Mouse (Mus musculus) right cerebral cortex, postnatal 36 days (tissue): Measurements from ENCODE around the gene Txnrd1.
A peak's percentile ranks its signal among the peaks of the same experiment; 100 is the strongest.

ENCODE experiments used
- DNase-seq, 2 experiments: peaks; one replicate each; pipeline ENCODE4 v3.0.0; 2022; ENCODE audit warnings: low spot score in 2 of 2, mixed read lengths in 1 of 2

Gene Txnrd1

DNA sequence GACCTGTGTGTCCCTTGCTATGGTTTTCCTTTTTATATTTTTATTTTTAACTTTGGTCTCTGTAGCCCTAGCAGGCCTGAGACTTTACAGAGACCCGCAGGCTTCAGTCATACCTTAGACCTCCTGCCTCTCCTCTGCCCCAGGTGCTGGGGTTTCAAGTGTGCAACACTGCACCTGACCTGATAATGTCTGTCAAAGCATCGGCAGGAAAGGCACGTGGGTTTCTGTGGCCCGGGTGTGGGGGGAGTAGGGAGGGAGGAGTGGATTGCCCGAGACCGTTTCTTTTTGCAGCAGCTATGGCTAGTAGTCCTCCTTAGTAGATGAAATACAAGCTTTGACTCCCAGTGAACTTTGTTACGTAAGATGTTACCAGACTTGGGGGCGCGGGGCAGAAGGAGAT, 15.8 kb upstream of the Txnrd1 start:
- DNase-seq: no peak

DNA sequence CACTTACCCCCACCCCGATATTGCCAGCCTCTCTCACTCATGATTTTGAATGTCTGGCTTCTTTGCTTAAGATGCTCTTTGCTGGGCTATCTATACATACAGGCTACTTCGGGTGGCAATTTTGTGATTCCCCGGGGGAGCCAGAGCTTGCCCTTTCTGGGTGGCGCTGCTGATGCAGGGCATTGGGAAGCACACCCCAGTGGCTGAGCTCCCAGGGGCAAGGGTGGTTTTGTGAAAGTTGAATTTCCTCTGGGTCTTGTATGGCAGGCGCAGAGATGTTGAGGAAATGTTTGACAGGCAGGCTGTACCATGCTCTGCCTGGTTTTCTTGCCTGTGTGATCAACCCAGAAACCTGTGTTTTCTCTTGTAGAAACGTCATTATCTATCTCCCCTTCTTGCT, 15.1 kb upstream of the Txnrd1 start:
- DNase-seq: no peak

DNA sequence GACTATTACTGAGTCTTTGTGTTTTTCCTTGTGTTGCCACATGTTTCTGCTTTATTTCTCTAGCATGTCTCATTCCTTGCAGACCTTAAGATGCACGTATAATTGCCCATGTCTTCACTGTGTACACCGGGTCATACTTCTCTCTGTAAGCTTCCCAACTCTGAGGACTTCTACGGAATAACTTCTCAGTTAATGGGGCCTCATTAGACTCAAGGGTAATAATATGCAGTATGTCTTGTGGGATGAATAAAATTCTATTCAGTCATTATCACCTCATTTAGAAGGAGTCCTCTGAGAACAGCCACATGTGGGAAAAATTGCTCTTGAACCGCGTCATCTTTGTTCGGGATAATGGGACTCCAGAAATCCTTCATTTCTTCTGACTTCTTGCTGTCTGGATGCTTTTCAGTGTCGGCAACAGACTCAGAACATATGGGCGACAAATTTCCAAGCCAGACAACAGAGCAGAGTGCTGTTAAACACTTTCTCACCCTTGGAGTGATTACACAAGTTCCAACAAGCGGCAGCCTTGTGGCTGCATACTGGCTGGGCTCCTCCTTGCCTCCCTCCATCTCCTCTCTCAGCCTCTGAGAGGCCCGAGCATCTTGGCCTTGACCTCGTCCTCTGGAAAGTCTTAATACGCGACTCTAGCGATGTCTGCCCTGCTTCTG, 10.5 kb upstream of the Txnrd1 start:
- no peak for DNase-seq

DNA sequence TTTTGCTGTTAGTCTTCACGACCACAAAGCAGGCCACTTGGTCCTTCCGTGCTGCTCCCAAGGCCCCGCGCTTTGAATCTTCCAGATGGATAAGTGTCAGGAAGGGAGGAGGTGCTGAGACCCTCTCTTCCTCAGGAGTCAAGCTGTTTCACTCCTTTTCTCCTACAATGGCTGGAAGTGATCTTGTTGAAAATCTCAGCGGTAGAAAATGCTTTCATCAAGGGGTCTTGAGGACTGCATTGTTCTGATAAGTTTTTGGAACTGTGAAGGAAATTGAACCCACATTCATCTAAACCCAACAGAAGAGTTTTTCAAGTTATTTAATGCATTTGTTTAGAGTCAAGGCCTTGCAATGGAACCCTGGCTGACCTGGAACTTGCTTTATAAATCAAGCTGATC, 10.0 kb upstream of the Txnrd1 start:
- DNase-seq: no peak

DNA sequence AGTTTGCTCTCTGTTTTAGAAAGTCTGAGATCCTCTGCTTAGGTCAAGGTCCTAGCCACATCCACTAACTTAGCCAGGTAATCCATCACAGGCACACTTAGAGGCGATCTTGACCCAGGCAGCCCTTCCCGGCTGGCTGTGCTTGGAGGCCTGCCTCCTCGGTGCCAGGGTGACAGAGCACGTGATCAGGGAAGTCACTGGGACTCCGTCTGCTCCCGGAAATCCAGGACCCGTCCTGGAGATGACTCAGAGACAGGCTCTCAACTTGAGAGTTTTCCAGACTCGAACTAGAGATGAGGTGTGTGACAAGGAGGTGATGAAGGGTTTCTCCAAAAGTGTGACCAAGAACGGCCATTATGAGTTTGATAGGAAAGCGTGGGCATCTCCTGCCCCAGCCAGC, 9.2 kb upstream of the Txnrd1 start:
- DNase-seq: no peak

DNA sequence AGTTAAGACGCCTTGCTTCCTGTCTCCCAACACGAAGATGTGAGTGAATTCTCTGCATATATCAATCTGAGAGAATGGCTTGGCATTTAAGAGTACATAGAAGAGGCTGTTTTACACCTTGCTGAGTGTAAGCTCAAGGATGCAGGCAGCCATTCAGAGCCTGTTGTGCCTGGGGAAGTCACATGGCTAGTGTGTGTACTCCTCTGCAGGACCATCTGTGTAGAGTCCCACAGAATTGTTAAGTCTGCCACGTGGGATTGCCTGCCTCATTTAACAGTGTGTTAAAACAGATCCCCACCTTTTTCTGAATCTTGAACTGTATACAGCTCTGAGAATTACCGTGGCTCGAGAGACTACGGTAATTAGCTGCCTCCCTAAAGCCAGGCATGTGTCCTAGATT, 7.2 kb upstream of the Txnrd1 start:
- DNase-seq: peak in 1 of 2 experiments; percentile 34

DNA sequence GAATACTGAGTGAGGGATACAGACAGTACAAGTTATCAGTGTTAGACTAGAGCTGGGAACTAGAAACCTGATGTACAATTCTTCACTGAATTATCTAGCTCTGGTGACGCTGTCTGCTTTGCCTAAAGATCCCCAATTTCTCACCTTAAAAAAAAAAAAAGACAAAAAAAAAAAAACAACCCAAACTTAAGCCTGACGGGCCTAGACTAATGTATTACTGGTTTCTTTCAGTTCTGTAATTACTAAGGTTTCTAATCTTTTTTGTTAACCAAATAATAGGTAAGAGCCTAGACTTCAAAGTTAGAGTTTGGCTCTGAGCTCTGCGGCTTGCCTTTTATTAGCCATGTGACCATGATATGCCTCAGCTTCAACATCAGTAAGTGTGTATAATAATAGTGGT, 2.1 kb downstream of the Txnrd1 start:
- no peak for DNase-seq

DNA sequence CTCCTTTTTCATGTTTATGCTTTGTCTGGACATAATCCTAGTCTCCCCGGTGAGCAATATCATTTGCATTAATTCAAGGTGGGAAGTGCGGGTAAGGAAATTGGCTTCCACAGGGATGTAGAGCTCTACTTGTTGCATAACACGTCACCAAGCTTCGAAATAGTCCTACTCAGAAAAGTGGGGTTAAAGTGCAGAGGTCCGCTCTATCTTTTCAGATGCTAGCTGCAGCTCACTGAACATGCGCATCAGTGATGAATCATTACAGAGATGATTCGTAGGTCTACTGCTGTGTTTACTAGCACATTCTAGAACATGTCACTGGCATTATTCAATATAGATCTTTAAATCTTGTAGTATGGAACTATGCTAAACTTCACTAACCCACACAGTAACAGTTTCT, 4.6 kb downstream of the Txnrd1 start:
- no peak for DNase-seq

DNA sequence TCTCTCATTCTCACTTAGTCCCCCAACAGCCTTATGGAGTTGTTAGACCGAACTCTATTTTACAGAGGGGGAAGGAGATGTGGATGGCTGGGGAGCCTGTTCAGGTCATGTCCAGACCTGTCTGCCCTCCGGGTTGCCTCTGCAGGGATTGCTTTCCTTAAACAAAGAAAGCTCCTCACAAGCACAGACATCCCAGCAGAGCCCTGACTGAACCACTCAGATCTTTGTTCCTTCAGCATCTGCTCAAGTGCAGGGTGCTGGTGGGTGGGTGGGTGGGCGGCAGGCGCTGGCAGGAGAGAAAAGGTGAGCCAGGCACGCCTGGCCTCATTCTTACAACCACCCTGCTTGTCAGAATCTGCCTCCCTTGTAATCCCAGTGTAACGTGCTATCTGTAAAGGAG, 10.3 kb downstream of the Txnrd1 start:
- no peak for DNase-seq

DNA sequence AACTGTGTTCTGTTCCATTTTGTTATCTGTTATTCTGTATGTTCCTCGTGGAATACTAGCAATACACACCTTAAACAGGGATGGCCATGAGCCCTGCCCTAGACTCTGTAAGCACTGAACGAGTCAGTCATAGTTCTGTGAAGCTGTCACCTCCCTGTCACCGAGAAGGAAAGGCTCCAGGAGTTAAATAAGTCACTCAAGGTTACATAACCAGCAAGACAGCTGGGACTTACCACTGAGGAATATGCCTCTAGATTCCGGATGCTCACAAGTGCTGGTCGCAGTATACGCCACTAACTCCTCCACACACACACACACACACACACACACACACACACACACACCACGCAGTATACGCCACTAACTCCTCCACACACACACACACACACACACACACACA, 11.0 kb downstream of the Txnrd1 start:
- no peak for DNase-seq

DNA sequence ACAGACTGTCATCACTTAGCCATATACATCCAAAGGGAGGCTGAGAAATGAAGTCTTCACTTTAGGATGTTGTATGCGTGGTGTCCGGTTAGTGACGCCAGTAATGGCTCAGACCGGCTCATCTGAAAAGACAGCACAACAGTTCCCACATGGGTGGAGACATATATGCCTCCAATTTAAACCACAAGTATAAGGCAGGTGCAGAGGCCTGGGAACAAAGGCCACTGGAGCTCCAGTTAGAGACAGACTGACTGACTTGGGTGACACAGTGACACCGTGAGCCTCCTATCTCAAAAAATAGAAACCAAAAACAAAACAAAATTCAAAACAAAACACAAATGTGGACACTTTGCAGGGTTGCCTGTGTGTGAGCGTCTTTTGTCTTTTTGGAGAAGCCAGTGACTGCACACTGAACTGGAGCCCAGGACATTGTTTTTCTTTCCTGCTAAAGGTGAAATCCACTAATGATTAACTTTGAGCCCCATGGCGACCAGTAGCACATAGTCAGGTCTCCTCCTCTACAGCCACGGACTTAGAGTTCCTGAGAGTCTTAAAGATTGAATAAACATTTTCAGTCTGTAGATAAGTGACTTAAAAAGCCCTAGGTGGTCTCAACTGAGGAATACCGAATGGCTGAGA, 14.2 kb downstream of the Txnrd1 start:
- no peak for DNase-seq

DNA sequence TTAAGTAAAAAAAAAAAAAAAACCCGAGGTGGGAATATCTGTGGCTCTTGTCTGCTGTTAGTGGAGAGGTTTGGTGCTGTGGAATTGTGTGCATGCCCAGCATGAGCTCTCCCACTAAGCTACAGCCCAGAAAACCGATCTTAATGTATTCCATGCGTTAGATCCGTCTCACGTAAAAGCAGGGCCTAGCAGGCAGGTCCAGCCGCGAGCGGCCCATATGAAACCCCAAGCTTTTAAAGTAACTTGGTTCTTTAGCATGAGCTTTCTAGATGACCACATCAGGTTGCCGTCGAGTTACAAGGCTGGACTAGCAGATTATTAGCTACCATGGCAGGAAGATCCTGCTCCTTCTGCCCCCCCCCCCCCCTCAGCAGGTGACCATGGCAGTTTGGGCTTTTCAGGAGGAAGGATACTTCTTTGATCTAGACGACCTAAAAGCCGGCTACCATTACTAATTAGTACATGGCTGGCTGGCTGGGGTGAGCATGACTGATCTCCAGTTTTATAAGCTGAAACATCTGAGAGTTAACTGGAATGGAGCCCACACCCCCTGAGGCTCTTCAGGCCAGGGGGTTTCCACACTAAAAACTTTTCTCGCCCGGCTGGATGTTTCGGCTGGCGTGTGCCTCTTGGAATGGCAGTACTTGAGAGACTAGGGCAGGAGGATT, 16.1 kb downstream of the Txnrd1 start:
- DNase-seq: no peak

DNA sequence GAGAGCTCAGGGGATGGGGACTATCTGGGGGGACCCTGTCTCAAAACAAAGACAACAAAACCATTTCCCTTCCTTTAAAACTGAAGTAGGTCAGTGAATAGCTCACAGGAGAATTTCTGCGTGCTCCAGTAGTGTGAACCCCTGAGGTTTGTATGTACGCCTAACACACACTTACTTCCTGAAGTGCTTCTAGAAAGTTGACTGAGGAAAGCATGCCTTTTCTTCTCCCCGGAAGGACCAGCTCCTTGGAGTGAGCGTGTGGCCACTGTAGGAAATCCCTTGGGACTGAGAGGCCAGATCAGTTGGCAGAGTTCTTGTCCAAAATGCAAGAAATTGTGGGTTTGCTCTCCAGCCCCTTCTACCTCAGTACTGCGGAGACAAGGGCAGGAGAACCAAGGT, 16.6 kb downstream of the Txnrd1 start:
- no peak for DNase-seq

DNA sequence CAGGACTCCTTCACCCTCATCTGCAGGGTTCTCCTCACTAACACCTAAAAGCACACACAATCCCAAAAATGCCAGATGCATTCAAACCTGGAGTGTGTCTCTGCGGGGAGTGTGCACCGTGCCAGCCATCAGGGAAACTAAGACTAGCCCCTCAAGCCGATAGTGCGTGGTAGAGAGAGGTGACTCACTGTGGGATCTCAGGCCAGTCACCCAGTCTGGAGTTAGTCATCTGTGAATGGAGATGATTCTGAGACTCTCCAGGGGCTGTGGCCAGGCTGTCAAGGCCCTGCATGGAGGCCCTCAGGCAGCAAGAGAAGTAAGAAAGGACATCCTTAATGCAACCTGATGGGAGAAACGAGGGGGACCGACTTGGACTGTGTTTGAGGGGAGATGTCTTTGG, 18.0 kb downstream of the Txnrd1 start:
- no peak for DNase-seq

DNA sequence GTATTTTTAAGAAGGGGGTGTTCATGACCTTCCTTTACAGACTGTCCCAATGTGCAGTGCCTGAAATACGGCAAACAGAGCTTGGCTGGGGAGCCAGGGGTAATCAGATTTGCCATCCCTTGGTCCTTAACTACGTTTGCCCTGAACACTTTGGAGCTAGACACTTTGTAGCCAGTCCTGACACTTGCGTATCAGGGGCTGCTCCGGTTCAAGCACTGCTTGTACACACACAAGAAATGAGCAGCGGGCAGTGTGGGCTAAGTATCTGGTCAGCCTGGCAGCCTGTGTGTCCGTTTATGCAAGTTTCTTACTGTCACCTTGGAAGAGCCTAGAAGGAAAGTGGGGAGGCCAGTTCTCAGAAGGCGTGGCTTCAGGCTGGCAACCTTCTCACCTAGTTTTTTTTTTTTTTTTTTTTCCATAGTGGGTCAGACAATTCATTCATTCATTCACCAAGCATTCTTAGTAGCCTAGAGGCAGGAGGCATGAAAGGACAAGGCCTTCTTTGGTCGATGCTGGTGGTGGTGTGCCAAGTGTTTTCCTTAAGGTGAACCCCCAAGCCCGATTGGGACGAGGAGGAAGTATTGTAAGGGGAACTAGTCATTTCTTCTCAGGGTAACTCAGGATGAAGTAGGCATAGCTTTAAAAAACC, 24.4 kb downstream of the Txnrd1 start:
- no peak for DNase-seq

DNA sequence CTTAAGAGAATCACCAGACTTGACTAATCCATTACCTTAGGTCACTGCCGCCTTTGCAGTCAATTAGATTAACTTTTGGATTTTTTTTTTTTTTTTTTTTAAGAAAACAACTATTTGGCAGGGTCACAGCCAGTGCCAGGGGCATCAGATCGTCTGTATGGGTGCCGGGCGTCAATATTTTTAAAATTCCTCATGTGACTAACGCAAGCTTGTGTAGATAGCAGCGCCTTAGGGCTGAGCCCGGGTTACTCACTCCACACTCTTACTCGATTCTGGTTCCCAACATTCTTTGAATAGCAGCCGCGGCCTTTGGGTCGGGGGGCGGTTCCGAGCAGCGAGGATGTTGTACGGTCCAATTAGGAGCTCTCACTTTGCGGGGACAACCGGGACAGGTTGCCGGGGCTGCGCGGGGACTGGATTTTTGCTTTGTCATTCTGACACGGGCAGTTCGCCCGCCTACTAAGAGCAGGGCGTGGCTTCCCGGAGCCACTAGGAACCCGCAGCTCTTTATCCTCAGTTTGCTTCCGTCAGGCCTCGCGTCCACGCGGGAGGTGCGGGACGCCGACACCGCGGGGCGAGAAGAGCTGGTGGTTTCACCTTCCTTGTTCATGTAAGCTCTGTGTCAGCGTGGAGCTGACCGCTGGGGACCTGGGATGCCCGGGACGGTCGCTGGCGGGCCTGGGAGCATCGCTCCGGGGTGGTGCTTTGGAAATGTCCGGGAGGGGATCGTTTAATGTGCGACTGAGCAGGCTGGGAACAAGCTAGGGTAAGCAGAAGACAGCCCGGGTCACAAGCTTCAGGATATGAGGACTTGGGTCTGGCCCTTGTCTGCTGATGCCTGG, 25.2 kb downstream of the Txnrd1 start:
- DNase-seq: peak; percentile 90 to 91

DNA sequence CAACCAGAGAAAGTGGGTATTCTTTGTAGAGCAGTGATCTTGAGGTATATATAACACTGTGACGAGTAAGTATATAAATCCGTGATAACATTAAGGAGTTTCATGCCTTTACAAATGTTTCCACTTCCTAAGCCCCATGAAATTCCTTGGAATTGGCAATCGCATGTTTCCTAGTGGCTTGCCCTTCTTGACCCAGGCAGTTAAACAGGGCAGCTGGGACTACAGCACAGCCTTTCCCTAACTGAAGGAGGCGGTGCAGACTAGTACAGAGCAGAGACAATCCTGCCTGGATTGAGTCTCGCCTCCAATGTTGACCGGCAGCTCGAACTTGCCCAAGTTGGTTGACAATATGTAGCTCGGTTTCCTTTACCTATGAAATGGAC, 25.8 kb downstream of the Txnrd1 start:
- DNase-seq: no peak

DNA sequence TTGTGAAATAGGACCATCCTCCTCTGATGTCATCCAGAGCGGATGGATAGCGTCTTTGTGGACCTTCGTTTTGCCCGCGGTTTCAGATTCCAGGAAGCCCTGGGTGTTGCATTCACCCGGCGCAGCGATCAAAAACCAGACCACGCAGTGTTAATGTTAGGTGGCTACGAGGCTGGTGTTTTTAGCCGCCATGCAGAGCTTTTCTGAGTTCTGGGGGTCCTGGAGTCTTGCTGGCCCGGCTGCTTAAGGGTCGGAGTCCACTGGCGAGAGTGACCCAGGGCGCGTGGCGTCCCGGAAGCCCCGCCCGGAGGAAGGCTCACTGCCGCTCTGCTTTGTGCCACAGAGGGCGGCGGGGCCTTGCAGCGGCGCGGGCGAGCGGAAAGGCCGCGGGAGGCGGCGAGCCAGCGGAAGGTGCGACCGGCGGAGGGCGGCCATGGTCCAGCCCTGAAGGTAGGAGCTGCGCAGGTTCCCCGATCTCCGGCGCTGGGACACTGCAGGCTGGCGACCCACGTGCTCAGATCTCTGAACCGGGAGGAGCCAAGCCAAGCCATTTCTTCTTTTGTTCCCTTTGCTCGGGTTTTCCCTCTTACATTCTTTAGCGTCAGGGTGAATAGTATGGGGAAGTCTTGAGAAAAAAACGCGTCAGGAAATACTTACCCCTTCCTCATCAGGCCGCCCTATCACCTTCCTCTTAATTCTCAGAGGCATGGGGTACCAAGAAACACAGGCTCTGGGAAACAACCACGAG, 26.6 kb downstream of the Txnrd1 start:
- peak; percentile 27 to 32 for DNase-seq

DNA sequence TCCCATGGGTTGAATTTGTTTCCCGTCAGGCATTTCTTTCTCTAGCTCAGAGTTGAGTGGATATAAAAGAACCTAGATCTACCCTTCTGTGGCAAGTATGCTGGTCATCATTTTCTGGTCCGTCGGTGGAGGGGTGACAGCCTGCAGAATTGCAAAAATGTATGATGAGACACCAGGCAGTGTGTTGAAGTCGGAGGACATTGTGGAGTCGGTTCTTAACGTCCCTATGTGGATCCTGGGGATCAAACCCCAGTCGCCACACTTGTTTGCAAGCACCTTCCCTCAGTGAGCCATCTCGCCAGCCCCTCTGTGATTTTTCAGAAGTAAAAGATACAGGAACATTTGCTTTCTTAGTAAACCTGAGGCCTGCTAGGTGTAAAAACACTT, 27.2 kb downstream of the Txnrd1 start:
- no peak for DNase-seq

DNA sequence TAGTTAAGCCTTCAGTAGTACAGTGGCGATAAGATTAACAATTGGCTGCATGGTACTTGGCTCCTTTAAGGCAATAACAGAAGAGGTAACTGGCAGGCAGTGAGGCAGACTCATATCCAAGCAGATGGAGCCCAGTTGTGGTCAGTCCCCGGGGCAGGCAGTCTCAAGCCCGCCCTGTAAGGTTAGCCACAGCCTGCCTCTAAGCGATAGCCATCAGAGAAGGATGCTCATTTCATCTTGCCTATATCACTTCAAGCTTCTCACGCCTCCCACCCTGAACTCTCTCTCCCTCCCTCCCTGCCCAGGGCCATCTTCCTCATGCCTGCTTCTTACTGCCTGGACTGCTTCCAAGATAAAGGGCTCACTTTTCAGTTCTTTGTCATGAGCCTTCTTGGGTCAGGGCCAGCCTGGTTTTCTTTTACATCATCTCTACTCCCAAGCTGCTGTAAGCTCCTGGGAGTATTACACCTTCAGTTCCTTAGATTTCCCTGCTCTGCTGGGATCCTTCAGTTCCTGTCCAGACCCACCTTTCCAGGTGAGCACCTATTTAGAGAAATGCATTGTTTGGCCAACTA, 29.4 kb downstream of the Txnrd1 start:
- no peak for DNase-seq

DNA sequence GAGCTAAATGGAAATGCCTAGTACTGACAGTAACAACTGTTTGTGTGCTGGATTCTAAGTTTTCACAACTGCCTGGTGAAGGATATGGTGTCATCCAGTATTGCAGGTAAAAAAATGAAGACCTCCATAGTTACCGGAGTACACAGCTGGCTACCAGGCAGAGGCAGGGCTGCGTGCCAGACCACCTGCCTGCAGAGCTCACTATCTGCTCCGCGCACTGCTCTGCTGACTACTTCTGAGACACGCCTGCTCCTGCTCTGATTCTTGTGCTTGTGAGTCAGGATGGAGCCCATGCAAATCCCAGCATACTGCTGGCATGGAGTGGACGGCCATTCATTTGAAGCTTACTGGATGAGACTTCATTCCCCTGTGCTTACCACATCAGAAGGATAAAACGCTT, 30.1 kb downstream of the Txnrd1 start:
- DNase-seq: no peak
